Mouse (Mus musculus): ENCODE results near the gene Gfra1. TPM values are rescaled to one million over a fixed set of nuclear protein-coding genes. Genes with fewer than 3 reads are reported as not detected.

The Gfra1 gene
- polyA plus RNA-seq (2012; rRNA removed), result 21.2 and 25.1 TPM in 2 replicates

- TF ChIP-seq POLR2A (IDR thresholded peaks at IDR 0.05; ENCODE audit: extremely low read depth, insufficient read depth, low read length), result no peak
- TF ChIP-seq CTCF (IDR thresholded peaks at IDR 0.05; ENCODE audit: extremely low read depth, insufficient read depth, low read length), result no peak
- Histone ChIP-seq H3K4me1 (ENCODE audit: control insufficient read depth, insufficient read depth, low read length) (no peaks in the 10 kb centered on the region), H3K27ac (ENCODE audit: insufficient read depth, low read length) (no peak within 1 kb of the TSS)
Observed at GRCm38 (mm10) chr19:58455496-58456061, at the start of gene Gfra1. Gene Gfra1, minus strand, starts transcription at chr19:58455909.

GRCm38 (mm10) chr19:58500049-58500448 is 44.3 kb upstream of the Gfra1 start:
- no peak for TF ChIP-seq CTCF (IDR thresholded peaks at IDR 0.05; ENCODE audit: extremely low read depth, insufficient read depth, low read length)
- no peak for TF ChIP-seq POLR2A (IDR thresholded peaks at IDR 0.05; ENCODE audit: extremely low read depth, insufficient read depth, low read length)
- Histone ChIP-seq H3K4me3 (ENCODE audit: insufficient read depth, low read length) (no peak overlapping the region), H3K4me1 (ENCODE audit: control insufficient read depth, insufficient read depth, low read length) (no peaks in the 10 kb centered on the region; the same call in 1 of the 2 replicates), H3K27ac (ENCODE audit: insufficient read depth, low read length) (no peak overlapping the region)

More at GRCm38 (mm10) chr19:58455496-58456061, at the start of gene Gfra1:
- peak within 1 kb of the TSS; percentile 56 for H3K4me3 ChIP-seq (ENCODE audit: insufficient read depth, low read length)

- Histone ChIP-seq H3K4me1 (ENCODE audit: control insufficient read depth, insufficient read depth, low read length) (no peaks in the 10 kb centered on the region; the same call in 1 of the 2 replicates), H3K4me3 (ENCODE audit: insufficient read depth, low read length) (no peak overlapping the region), H3K27ac (ENCODE audit: insufficient read depth, low read length) (no peak overlapping the region)
Observed at GRCm38 (mm10) chr19:58499420-58499966, 43.8 kb upstream of the Gfra1 start.

GRCm38 (mm10) chr19:58497106-58497505 is 41.4 kb upstream of the Gfra1 start:
- no peak overlapping the region for H3K4me3 ChIP-seq (ENCODE audit: insufficient read depth, low read length)
- H3K4me1 ChIP-seq (ENCODE audit: control insufficient read depth, insufficient read depth, low read length), result no peaks in the 10 kb centered on the region; the same call in 1 of the 2 replicates
- no peak overlapping the region for H3K27ac ChIP-seq (ENCODE audit: insufficient read depth, low read length)
- no peak for TF ChIP-seq POLR2A (IDR thresholded peaks at IDR 0.05; ENCODE audit: extremely low read depth, insufficient read depth, low read length)
- no peak for TF ChIP-seq CTCF (IDR thresholded peaks at IDR 0.05; ENCODE audit: extremely low read depth, insufficient read depth, low read length)

More at GRCm38 (mm10) chr19:58499420-58499966, 43.8 kb upstream of the Gfra1 start:
- TF ChIP-seq POLR2A (IDR thresholded peaks at IDR 0.05; ENCODE audit: extremely low read depth, insufficient read depth, low read length) (no peak), CTCF (IDR thresholded peaks at IDR 0.05; ENCODE audit: extremely low read depth, insufficient read depth, low read length) (no peak)

GRCm38 (mm10) chr19:58486686-58487085 is 31.0 kb upstream of the Gfra1 start:
- TF ChIP-seq CTCF (IDR thresholded peaks at IDR 0.05; ENCODE audit: extremely low read depth, insufficient read depth, low read length) (no peak), POLR2A (IDR thresholded peaks at IDR 0.05; ENCODE audit: extremely low read depth, insufficient read depth, low read length) (no peak)
- no peak overlapping the region for H3K4me3 ChIP-seq (ENCODE audit: insufficient read depth, low read length)
- no peak overlapping the region for H3K27ac ChIP-seq (ENCODE audit: insufficient read depth, low read length)
- H3K4me1 ChIP-seq (ENCODE audit: control insufficient read depth, insufficient read depth, low read length), result no peaks in the 10 kb centered on the region

GRCm38 (mm10) chr19:58482373-58482977 is 26.8 kb upstream of the Gfra1 start:
- H3K4me1 ChIP-seq (ENCODE audit: control insufficient read depth, insufficient read depth, low read length), result no peaks in the 10 kb centered on the region
- no peak for TF ChIP-seq POLR2A (IDR thresholded peaks at IDR 0.05; ENCODE audit: extremely low read depth, insufficient read depth, low read length)
- no peak for TF ChIP-seq CTCF (IDR thresholded peaks at IDR 0.05; ENCODE audit: extremely low read depth, insufficient read depth, low read length)
- H3K27ac ChIP-seq (ENCODE audit: insufficient read depth, low read length), result no peak overlapping the region
- no peak overlapping the region for H3K4me3 ChIP-seq (ENCODE audit: insufficient read depth, low read length)

GRCm38 (mm10) chr19:58474251-58474650 is 18.5 kb upstream of the Gfra1 start:
- Histone ChIP-seq H3K27ac (ENCODE audit: insufficient read depth, low read length) (no peak overlapping the region), H3K4me1 (ENCODE audit: control insufficient read depth, insufficient read depth, low read length) (no peaks in the 10 kb centered on the region), H3K4me3 (ENCODE audit: insufficient read depth, low read length) (no peak overlapping the region)
- TF ChIP-seq CTCF (IDR thresholded peaks at IDR 0.05; ENCODE audit: extremely low read depth, insufficient read depth, low read length), result no peak
- TF ChIP-seq POLR2A (IDR thresholded peaks at IDR 0.05; ENCODE audit: extremely low read depth, insufficient read depth, low read length), result no peak

- no peak for TF ChIP-seq POLR2A (IDR thresholded peaks at IDR 0.05; ENCODE audit: extremely low read depth, insufficient read depth, low read length)
- peak; percentile 93 for TF ChIP-seq CTCF (IDR thresholded peaks at IDR 0.05; ENCODE audit: extremely low read depth, insufficient read depth, low read length)
- H3K4me1 ChIP-seq (ENCODE audit: control insufficient read depth, insufficient read depth, low read length), result 0 out of 2 replicates have a peak, but pooled peaks cover 1% of the 10 kb centered on the region
- H3K4me3 ChIP-seq (ENCODE audit: insufficient read depth, low read length), result no peak overlapping the region
- no peak overlapping the region for H3K27ac ChIP-seq (ENCODE audit: insufficient read depth, low read length)
Observed at GRCm38 (mm10) chr19:58469421-58469820, 13.7 kb upstream of the Gfra1 start.

GRCm38 (mm10) chr19:58468331-58468730 is 12.6 kb upstream of the Gfra1 start:
- H3K4me3 ChIP-seq (ENCODE audit: insufficient read depth, low read length), result no peak overlapping the region
- no peak overlapping the region for H3K27ac ChIP-seq (ENCODE audit: insufficient read depth, low read length)
- H3K4me1 ChIP-seq (ENCODE audit: control insufficient read depth, insufficient read depth, low read length), result 0 out of 2 replicates have a peak, but pooled peaks cover 1% of the 10 kb centered on the region
- no peak for TF ChIP-seq CTCF (IDR thresholded peaks at IDR 0.05; ENCODE audit: extremely low read depth, insufficient read depth, low read length)
- TF ChIP-seq POLR2A (IDR thresholded peaks at IDR 0.05; ENCODE audit: extremely low read depth, insufficient read depth, low read length), result no peak

Data from cortical plate, adult 2 months (tissue).